Mouse (Mus musculus): ENCODE data around the gene Sap30bp.

GRCm38 (mm10) chr11:115902831-115903230 lies 30.3 kb upstream of the Sap30bp start:
- TF ChIP-seq GATA1 (IDR thresholded peaks at IDR 0.05; ENCODE audit: low read length) (no peak), TAL1 (IDR thresholded peaks at IDR 0.05; ENCODE audit: low read length) (no peak)
